Mouse (Mus musculus) olfactory bulb, adult 2 months (tissue): Measurements from ENCODE around the gene Fam185a.

Experiments
- CTCF ChIP-seq: fragments of 200-500 bp; IDR thresholded peaks from 2 replicates; pipeline ENCODE4 v1.5.1; 2012; ENCODE audit warnings: low read depth, mild to moderate bottlenecking, low read length, moderate library complexity; ENCODE audit not compliant: insufficient read depth
- POLR2A ChIP-seq: fragments of 200-500 bp; IDR thresholded peaks from 2 replicates; pipeline ENCODE4 v1.6.1; 2012; ENCODE audit warnings: mild to moderate bottlenecking, low read depth, low read length, moderate library complexity; ENCODE audit not compliant: insufficient read depth

DNA sequence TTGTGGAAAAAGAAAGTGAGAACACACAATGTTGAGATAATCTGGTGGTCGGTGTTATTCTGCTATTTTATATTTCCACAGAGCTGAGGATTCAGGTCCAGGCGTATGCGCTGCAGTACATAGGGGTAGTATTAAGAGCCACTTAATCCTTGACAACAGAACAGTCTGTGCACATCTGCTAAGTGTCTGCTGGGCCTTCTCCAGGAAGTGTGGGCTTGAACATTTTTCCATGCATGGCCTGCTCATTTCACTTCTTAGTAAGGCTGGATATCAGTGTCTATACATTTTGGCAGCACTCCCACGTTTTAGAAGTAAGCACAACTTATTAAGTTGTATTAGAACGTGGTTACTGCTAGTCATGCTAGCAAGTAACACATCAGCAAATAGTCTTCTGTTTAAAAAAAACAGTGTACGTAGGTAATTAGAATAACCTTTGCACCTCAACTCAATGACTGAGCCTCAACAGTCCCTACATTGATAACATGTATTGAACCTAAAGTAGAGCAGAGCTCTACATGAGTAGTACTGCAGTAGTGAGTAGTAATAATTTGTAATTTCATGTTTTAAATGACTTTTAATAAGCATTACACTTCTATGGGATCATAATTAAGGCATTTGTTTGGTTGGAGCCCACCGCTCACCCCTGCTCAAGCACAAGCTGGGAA is 14.8 kb downstream of the Fam185a start:
- no peak for TF ChIP-seq CTCF
- TF ChIP-seq POLR2A: no peak
